Mouse (Mus musculus) lung, embryonic 14.5 days (tissue): ENCODE measurements at regions not wholly inside any gene's neighbourhood (a gene's known extent, or its start where the extent isn't known, plus 50 kb on each side); places are given as distances from the start of the nearest gene placed in this dataset.

Source experiments
- ATAC-seq: fragments of 200-750 bp; cut with Nextera tagmentation; 2 replicates; pipeline ENCODE4 v1.8.0; 2017; ENCODE audit warnings: mild to moderate bottlenecking, moderate TSS enrichment, moderate library complexity; ENCODE audit not compliant: insufficient read depth
- DNase-seq: peaks from one replicate; pipeline ENCODE4 v3.0.0-alpha.2; 2015
- H3K27ac ChIP-seq: fragments of 300-500 bp; sonication (generic); 2 replicates; pipeline ENCODE4 v1.5.1; 2014; ENCODE audit warnings: low read depth, mild to moderate bottlenecking, moderate library complexity
- H3K27me3 ChIP-seq: fragments of 300-500 bp; sonication (generic); 2 replicates; pipeline ENCODE4 v1.6.1; 2014; ENCODE audit warnings: low read length, control low read depth; ENCODE audit not compliant: insufficient read depth
- H3K36me3 ChIP-seq: fragments of 300-500 bp; sonication (generic); 2 replicates; pipeline ENCODE4 v1.6.1; 2014; ENCODE audit warnings: control low read depth; ENCODE audit not compliant: insufficient read depth
- H3K4me1 ChIP-seq: fragments of 300-500 bp; sonication (generic); 2 replicates; pipeline ENCODE4 v1.6.1; 2014; ENCODE audit warnings: antibody characterized with exemption, control low read depth; ENCODE audit not compliant: insufficient read depth
- H3K4me2 ChIP-seq: fragments of 300-500 bp; sonication (generic); 2 replicates; pipeline ENCODE4 v1.6.1; 2014; ENCODE audit warnings: mild to moderate bottlenecking
- H3K4me3 ChIP-seq: fragments of 300-500 bp; sonication (generic); 2 replicates; pipeline ENCODE4 v1.5.1; 2014; ENCODE audit warnings: low read depth, low read length
- H3K9ac ChIP-seq: fragments of 300-500 bp; sonication (generic); 2 replicates; pipeline ENCODE4 v1.6.1; 2014
- H3K9me3 ChIP-seq: fragments of 300-500 bp; sonication (generic); 2 replicates; pipeline ENCODE4 v1.6.1; 2016; ENCODE audit warnings: low read depth, low read length, control low read depth
- CTCF ChIP-seq: IDR thresholded peaks from 2 replicates; pipeline ENCODE4 v1.5.1; 2016; ENCODE audit warnings: antibody characterized with exemption, low read depth
- WGBS: fragments of 180-500 bp; shearing (Covaris S2); extraction: QIAGEN DNeasy Blood & Tissue Kit; methylation state at CpG from one replicate; pipeline ENCODE4 v1.1.7; 2014; 5-methylcytosine and 5-hydroxymethylcytosine counted together

GRCm38 (mm10) chr15:45612954-45613353 is 5478.8 kb downstream of the 9330182O14Rik start:
- Histone ChIP-seq H3K27me3 (no peaks in the 10 kb centered on the region), H3K4me3 (no peak overlapping the region), H3K36me3 (no peaks in the 10 kb centered on the region), H3K4me2 (no peak overlapping the region), H3K9me3 (no peaks in the 10 kb centered on the region), H3K27ac (no peak overlapping the region), H3K9ac (no peak overlapping the region), H3K4me1 (no peaks in the 10 kb centered on the region)
- DNase-seq (no peak), ATAC-seq (no peak)
- TF ChIP-seq CTCF, result no peak

DNA sequence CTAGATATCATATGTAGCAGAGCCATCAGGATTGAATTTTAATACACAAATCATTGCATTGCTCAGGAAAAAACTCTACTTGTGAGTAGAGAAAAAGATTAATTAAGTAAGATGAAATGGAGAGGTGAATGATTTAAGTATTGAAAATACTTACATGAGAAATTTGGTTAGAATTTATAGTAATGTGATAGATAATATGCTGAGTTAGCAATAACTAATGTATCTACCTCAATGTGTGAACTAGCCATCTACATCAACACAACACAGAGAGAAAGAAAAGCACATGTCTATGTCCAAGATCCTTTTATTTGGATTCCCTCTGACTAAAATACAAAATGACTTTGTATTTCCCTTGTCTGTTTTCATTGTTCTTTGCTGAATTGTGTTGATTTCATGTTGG is 5512.1 kb downstream of the 9330182O14Rik start:
- TF ChIP-seq CTCF, result no peak
- H3K27ac ChIP-seq, result no peak overlapping the region
- H3K4me3 ChIP-seq, result no peak overlapping the region
- no peak overlapping the region for H3K4me2 ChIP-seq
- H3K27me3 ChIP-seq, result no peaks in the 10 kb centered on the region
- no peaks in the 10 kb centered on the region for H3K9me3 ChIP-seq
- ATAC-seq (no peak), DNase-seq (no peak)
- H3K4me1 ChIP-seq, result no peaks in the 10 kb centered on the region
- no peaks in the 10 kb centered on the region for H3K36me3 ChIP-seq
- no peak overlapping the region for H3K9ac ChIP-seq

DNA sequence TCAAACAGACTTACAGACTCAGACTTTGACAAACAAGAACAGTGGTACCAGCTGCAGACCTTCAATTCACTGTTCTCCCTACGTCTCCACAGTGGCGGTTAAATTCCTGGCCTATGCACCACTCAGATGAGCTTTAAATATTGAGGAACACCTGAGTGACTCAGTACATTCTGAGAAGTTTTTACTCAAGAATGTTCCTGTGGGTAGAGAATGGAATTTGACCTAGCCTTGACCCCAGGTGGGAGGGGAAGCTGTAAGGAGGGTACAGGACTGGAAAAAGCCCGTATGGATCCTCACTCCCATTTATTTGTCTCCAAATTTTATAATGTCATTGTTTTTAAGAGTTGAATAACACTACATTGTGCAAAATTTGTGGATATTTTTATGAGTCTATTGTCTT is 5529.4 kb downstream of the 9330182O14Rik start:
- 62% methylated on average over 3 of the region's 3 CpGs for WGBS
- Histone ChIP-seq H3K27me3 (no peaks in the 10 kb centered on the region), H3K36me3 (no peaks in the 10 kb centered on the region), H3K27ac (no peak overlapping the region), H3K4me1 (no peaks in the 10 kb centered on the region), H3K4me3 (no peak overlapping the region), H3K9me3 (no peaks in the 10 kb centered on the region; the same call in 1 of the 2 replicates), H3K9ac (no peak overlapping the region), H3K4me2 (no peak overlapping the region)
- no peak for TF ChIP-seq CTCF
- no peak for ATAC-seq
- no peak for DNase-seq

DNA sequence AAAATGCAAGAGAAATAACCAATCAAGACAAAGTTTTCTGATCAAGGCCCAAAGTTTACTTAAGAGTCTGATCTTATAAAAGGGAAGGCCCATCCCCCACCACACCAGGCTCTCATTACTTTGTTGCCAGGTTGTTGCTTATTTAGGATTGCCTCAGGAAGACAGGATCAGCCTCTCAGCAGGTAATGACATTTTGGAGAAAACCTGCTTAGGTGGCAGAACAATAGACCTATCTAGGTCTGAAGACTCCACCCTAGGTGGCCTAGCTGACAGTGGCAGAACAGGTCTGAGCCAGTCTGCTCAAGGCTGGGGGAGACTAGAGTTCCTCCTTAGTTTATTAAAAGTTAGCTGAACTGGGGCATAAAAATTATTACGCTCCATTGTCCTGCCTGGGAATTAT is 5555.3 kb downstream of the 9330182O14Rik start:
- H3K4me1 ChIP-seq, result no peaks in the 10 kb centered on the region
- no peak overlapping the region for H3K27ac ChIP-seq
- no peaks in the 10 kb centered on the region for H3K9me3 ChIP-seq
- no peaks in the 10 kb centered on the region for H3K36me3 ChIP-seq
- ATAC-seq, result no peak
- H3K9ac ChIP-seq, result no peak overlapping the region
- 82% methylated on average over 1 of the region's 1 CpGs for WGBS
- no peaks in the 10 kb centered on the region for H3K27me3 ChIP-seq
- H3K4me2 ChIP-seq, result no peak overlapping the region
- TF ChIP-seq CTCF, result no peak
- no peak overlapping the region for H3K4me3 ChIP-seq
- DNase-seq, result no peak

- no peaks in the 10 kb centered on the region for H3K4me1 ChIP-seq
- no peak for TF ChIP-seq CTCF
- no peak overlapping the region for H3K4me3 ChIP-seq
- DNase-seq (no peak), ATAC-seq (no peak)
- no peaks in the 10 kb centered on the region for H3K36me3 ChIP-seq
- H3K27ac ChIP-seq, result no peak overlapping the region
- H3K9me3 ChIP-seq, result no peaks in the 10 kb centered on the region
- H3K9ac ChIP-seq, result no peak overlapping the region
- H3K4me2 ChIP-seq, result no peak overlapping the region
- no peaks in the 10 kb centered on the region for H3K27me3 ChIP-seq
Measured at GRCm38 (mm10) chr15:45690026-45690425, 5555.9 kb downstream of the 9330182O14Rik start.

GRCm38 (mm10) chr15:45711109-45711508 is 5576.9 kb downstream of the 9330182O14Rik start:
- Histone ChIP-seq H3K4me3 (no peak overlapping the region), H3K27me3 (no peaks in the 10 kb centered on the region), H3K9ac (no peak overlapping the region), H3K36me3 (no peaks in the 10 kb centered on the region), H3K9me3 (no peaks in the 10 kb centered on the region), H3K4me1 (no peaks in the 10 kb centered on the region), H3K27ac (no peak overlapping the region), H3K4me2 (no peak overlapping the region)
- ATAC-seq, result no peak
- TF ChIP-seq CTCF, result no peak
- 60% methylated on average over 2 of the region's 2 CpGs for WGBS
- no peak for DNase-seq

GRCm38 (mm10) chr15:45730370-45731153 is 5596.4 kb downstream of the 9330182O14Rik start:
- no peak overlapping the region for H3K4me2 ChIP-seq
- DNase-seq (no peak), ATAC-seq (no peak)
- no peaks in the 10 kb centered on the region for H3K27me3 ChIP-seq
- WGBS, result 85% methylated on average over 3 of the region's 3 CpGs
- H3K9me3 ChIP-seq, result no peaks in the 10 kb centered on the region
- H3K36me3 ChIP-seq, result no peaks in the 10 kb centered on the region
- no peak overlapping the region for H3K4me3 ChIP-seq
- H3K27ac ChIP-seq, result no peak overlapping the region
- TF ChIP-seq CTCF, result no peak
- H3K9ac ChIP-seq, result no peak overlapping the region
- H3K4me1 ChIP-seq, result no peaks in the 10 kb centered on the region
